In genomic region chr9:48244175-48244574, GRCm38 (mm10) we compare ENCODE assay signal across 27 mouse cellular contexts.
"Had no signal": no experiment of that assay in that cellular context is flagged by ENCODE, and none has a peak within 500 bp of the region (broad histone marks: within the 10 kb centered on the region; RNA-seq: fewer than 3 reads in every experiment).

No protein-coding gene starts in this region.

- DNase-seq: cerebellum, adult 2 months; cerebellum, adult 8-10 months; cerebellum, adult 9-10 months; cerebellum, adult 9-11 months; cerebellum, postnatal 10 days; cerebellum, postnatal 14 days; cerebellum, postnatal 25 days; cerebellum, postnatal 36 days; embryo, embryonic 11 days; forebrain, postnatal 0 days; gastrocnemius, adult 2 months; gastrocnemius, postnatal 10 days; gastrocnemius, postnatal 14 days; gastrocnemius, postnatal 25 days; gastrocnemius, postnatal 36 days; heart, adult 18-20 months; heart, adult 2 months had no signal

- H3K9me3 ChIP-seq: embryonic facial prominence, embryonic 12.5 days; embryonic facial prominence, embryonic 15.5 days; forebrain, embryonic 10.5 days; forebrain, embryonic 12.5 days; forebrain, embryonic 13.5 days; forebrain, embryonic 15.5 days; heart, embryonic 10.5 days had no signal

- ATAC-seq: forebrain, embryonic 13.5 days; forebrain, embryonic 14.5 days; forebrain, embryonic 15.5 days; forebrain, embryonic 16.5 days; forebrain, postnatal 0 days had no signal

- H3K27me3 ChIP-seq: embryonic facial prominence, embryonic 12.5 days; embryonic facial prominence, embryonic 15.5 days; forebrain, embryonic 13.5 days; forebrain, embryonic 15.5 days had no signal

- H3K9ac ChIP-seq: embryonic facial prominence, embryonic 12.5 days; embryonic facial prominence, embryonic 15.5 days; forebrain, embryonic 12.5 days; forebrain, embryonic 13.5 days; forebrain, embryonic 15.5 days; forebrain, postnatal 0 days had no signal

- H3K4me1 ChIP-seq: embryonic facial prominence, embryonic 15.5 days had no signal

- H3K36me3 ChIP-seq: embryonic facial prominence, embryonic 12.5 days; embryonic facial prominence, embryonic 15.5 days; forebrain, embryonic 10.5 days; forebrain, embryonic 12.5 days; forebrain, embryonic 15.5 days; heart, embryonic 10.5 days had no signal

- H3K27ac ChIP-seq: embryonic facial prominence, embryonic 12.5 days; embryonic facial prominence, embryonic 15.5 days; forebrain, embryonic 10.5 days; forebrain, embryonic 12.5 days; forebrain, embryonic 13.5 days; forebrain, embryonic 15.5 days; gastrocnemius, adult 2 months; heart, adult 2 months; heart, embryonic 10.5 days had no signal

- H3K4me3 ChIP-seq: embryonic facial prominence, embryonic 12.5 days; embryonic facial prominence, embryonic 15.5 days; erythroblast, embryonic 14.5 days; forebrain, embryonic 10.5 days; forebrain, embryonic 12.5 days; forebrain, embryonic 13.5 days; forebrain, embryonic 15.5 days; gastrocnemius, adult 2 months; heart, adult 2 months; heart, embryonic 10.5 days had no signal

- H3K4me2 ChIP-seq: embryonic facial prominence, embryonic 12.5 days; embryonic facial prominence, embryonic 15.5 days; forebrain, embryonic 12.5 days; forebrain, embryonic 13.5 days; forebrain, embryonic 15.5 days had no signal
